Mouse (Mus musculus) small intestine, adult 2 months (tissue): ENCODE measurements around the gene Rad52.

Source experiments
- CTCF ChIP-seq: fragments of 200-500 bp; IDR thresholded peaks from 2 replicates; pipeline ENCODE4 v1.5.1; 2012; ENCODE audit warnings: low read depth, mild to moderate bottlenecking, control low read depth, inconsistent platforms, low read length, moderate library complexity, mixed read lengths; ENCODE audit not compliant: insufficient replicate concordance, insufficient read length; ENCODE audit errors: extremely low read depth
- POLR2A ChIP-seq: fragments of 200-500 bp; IDR thresholded peaks from 2 replicates; pipeline ENCODE4 v1.6.1; 2012; ENCODE audit warnings: low read depth, mild to moderate bottlenecking, control low read depth, inconsistent platforms, low read length, moderate library complexity

- TF ChIP-seq CTCF, result no peak
- no peak for TF ChIP-seq POLR2A
Observed at GRCm38 (mm10) chr6:119905461-119905860, 3.0 kb downstream of the Rad52 start.
